Mouse (Mus musculus) cerebral cortex, adult 2 months (tissue): ENCODE data around the gene Top3a.

ENCODE experiments used
- WGBS: fragments of 180-500 bp; shearing (Covaris S2); methylation state at CpG from one replicate; pipeline ENCODE4 v1.1.7; 2018; 5-methylcytosine and 5-hydroxymethylcytosine counted together

Top3a gene

GRCm38 (mm10) chr11:60775578-60775977 lies 1.6 kb downstream of the Top3a start:
- 54% methylated on average over 6 of the region's 6 CpGs for WGBS

DNA sequence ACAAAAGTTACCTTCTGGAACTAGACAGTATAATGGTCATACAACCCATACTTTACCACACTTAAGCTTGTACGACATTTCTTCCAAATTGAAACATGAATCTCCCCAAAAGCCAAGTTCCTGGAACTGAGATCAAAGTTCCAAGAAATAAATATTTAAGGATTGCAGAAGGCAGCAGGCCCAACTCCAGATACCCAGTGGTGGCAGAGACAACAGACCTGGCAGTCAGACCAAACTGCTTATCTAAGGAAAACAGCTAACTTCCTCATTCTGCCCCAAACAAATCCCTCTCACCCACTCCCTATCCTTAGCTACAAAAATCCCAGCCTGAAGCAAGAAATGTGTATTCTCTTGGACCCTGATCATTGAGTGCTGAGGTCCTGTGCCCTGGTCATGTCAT lies 2.3 kb downstream of the Top3a start:
- WGBS = 61% methylated on average over 1 of the region's 1 CpGs

GRCm38 (mm10) chr11:60774158-60774689 lies 2.9 kb downstream of the Top3a start:
- 91% methylated on average over 3 of the region's 3 CpGs for WGBS

DNA sequence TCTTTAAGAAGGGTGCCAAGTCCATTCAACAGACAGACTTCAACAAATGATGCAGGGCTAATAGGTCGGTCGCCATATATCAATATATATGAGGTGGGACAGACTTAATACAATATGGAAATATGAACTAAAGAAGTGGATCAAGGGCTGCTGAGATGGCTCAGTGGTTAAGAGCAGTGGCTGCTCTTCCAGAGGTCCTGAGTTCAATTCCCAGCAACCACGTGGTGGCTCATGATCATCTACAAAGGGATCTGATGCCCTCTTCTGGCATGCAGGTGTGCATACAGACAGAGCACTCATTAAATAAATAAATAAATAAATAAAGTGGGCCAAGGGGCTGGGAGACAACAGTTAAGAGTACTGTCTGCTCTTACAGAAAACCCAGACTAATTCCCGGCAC lies 5.0 kb downstream of the Top3a start:
- 87% methylated on average over 4 of the region's 4 CpGs for WGBS

DNA sequence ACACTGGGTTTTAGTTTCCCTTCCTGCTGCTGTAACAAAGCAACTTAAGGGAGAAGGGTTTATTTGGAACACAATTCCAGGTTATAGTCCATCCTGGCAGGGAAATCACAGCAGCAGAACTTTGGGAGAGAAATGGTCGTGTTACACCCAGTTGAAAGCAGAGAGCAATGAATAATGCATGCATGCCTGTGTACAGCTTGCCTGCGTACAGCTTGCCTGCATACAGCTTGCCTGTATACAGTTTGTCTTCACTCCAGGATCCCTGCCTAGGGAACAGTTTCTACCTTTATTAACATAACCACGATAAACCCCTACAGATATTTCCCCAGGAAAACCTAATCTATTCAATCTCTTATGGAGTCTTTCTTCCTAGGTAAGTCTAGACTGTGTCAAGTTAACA lies 6.4 kb downstream of the Top3a start:
- WGBS = 83% methylated on average over 3 of the region's 3 CpGs

GRCm38 (mm10) chr11:60769322-60769721 lies 7.8 kb downstream of the Top3a start:
- WGBS = 82% methylated on average over 2 of the region's 2 CpGs

- 62% methylated on average over 4 of the region's 4 CpGs for WGBS
Observed at GRCm38 (mm10) chr11:60766969-60767368, 10.2 kb downstream of the Top3a start.

DNA sequence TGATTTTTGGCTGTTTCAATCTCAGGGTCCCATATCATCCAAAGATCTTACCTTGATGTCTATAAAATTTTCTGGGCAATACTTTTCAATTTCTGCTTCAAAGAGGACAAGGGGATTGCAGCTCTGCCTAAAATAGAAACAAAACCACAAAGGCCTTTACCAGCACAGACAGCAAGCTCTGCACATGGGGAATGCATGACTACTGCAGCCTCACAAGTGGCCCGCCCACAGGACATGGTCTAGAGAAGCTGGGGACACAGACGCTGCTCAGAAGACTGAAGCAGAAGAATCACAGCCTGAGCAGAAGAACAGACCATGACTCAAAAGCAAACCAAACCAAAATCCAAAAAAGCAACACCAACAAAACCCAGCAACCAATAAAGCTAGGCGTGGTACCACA lies 15.5 kb downstream of the Top3a start:
- 75% methylated on average over 3 of the region's 3 CpGs for WGBS

DNA sequence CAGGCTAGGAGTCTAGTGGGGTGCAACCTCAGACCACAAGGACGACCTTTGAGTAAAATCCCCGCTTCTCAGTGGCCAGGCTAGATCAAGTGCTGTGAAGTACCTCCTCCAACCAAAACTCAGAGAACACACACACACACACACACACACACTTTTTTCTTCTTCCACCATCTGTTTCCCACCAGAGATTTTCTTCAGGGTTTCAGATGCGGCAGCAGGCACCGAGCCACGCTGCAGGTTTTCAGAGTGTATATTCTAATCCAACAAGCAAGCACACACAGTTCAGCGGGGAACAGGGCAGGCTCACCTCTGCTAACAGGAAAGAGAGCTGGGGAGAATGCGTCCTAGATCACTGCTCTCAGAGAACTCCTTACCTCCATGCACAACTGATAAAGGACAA lies 21.6 kb downstream of the Top3a start:
- WGBS = 69% methylated on average over 7 of the region's 7 CpGs

- WGBS = 73% methylated on average over 3 of the region's 3 CpGs
Observed at GRCm38 (mm10) chr11:60740321-60740720, 36.8 kb downstream of the Top3a start.

GRCm38 (mm10) chr11:60736491-60736890 lies 40.7 kb downstream of the Top3a start:
- whole genome bisulfite sequencing = 93% methylated on average over 3 of the region's 3 CpGs

DNA sequence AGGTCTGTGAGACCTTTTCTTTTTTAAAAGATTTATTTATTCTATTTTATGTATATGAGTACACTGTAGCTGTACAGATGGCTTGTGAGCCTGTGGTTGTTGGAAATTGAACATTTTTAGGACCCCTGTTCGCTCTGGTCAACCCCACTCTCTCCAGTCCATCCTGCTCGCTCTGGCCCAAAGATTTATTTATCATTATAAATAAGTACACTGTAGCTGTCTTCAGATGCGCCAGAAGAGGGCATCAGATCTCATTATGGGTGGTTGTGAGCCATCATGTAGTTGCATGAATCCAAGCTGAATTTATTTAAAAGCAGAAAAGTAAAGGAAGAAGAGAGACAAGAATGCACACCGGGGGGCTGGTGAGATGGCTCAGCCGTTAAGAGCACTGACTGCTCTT lies 42.0 kb downstream of the Top3a start:
- WGBS = 74% methylated on average over 5 of the region's 5 CpGs

DNA sequence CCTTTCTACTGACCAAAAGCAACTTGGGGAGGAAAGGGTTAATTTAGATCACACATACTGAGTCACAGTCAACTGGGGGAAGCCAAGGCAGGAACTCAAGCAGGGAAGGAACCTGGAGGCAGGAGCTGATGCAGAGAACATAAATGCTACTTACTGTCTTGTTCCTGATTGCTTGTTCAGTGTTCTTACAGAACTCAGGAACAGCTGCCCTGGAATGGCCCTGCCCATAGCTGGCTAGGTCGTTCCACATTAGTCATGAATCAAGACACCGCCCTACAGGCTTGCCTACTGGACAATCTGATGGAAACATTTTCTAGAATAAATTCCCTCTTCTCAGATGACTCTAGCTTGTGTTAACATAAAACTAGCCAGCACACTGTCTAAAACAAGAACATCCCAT lies 43.0 kb downstream of the Top3a start:
- WGBS = 67% methylated on average over 2 of the region's 2 CpGs

- WGBS = 89% methylated on average over 14 of the region's 14 CpGs
Observed at GRCm38 (mm10) chr11:60731251-60731650, 45.9 kb downstream of the Top3a start.

- 86% methylated on average over 9 of the region's 9 CpGs for WGBS
Observed at GRCm38 (mm10) chr11:60730169-60730568, 47.0 kb downstream of the Top3a start.

GRCm38 (mm10) chr11:60729217-60729641 lies 47.9 kb downstream of the Top3a start:
- 64% methylated on average over 6 of the region's 6 CpGs for WGBS

- WGBS = under 1% methylated on average over 44 of the region's 44 CpGs
Observed at GRCm38 (mm10) chr11:60728260-60728761, 48.9 kb downstream of the Top3a start, which contains the start of gene Mief2. Mief2 (plus strand) TSS chr11:60728398.

DNA sequence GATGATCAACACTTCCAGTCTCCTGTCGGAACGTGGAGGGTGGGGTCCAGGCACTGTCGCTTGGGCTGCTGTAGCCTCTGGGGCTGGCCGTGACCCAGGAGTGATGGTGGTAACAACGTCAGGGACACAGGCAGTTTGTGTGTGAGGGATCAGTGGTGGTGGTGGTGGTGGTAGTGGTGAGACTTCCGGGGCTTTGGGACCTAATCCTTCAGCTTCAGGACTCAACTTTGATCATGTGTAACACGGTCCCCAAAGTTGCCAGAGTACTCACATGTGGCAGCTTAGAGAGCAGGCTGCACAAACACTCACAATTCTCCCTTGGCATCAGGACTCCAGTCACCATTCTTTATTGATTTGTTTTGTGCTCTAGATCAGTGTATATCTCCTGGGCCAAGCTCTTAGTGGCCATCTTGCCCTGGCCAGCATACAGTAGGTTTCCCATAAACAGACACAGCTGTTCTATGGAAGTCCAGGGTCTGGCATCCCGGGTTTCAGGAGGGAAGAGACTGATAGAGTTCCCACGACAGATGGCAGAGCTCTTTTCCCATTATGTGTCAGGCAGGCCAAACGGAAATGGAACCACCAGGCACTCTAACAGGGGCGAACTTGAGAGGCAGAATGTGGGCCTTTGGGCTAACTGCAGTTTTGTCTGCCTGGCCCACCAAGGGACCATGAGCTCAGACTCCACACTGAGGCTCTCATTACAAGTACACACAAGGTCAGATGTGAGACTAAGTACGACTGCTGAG lies 49.6 kb downstream of the Top3a start:
- WGBS = 3% methylated on average over 12 of the region's 12 CpGs

DNA sequence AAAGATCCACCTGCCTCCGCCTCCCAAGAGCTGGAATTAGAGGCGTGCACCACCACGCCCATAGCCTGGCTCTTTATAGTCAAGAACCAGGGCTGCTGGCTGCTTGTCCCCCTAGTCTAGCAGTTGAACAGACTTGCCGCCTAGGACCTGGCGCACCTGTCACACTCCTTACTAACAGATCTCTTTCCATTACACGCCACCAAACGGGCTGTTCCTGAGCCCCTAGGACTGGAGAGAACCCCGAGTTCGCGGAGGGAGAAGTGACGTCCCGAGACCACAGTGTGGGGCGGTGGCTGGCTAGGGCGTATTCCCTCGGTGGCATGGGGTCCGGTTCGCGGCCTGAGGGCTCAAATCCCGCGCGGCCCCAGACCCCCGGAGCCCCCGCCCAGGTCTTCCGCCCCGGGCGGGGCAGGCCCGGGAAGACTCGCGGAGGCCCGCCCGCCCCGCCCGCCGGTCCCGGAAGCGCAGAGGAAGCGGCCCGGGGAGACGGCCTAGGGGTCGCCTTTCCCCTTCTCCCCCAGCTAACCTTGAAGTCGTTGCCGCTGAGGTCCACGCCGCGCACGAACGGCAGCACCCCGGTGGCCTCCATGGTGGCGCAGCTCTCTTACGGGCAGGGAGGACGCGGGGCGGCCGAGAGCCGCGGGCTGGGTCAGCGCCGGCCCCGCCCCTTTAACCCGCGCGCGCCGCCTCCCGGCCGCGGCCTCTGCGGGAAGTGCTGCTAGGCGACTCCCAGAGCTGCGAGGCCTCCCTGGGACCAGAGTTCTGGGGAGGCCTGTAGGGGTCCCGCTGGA lies 50.4 kb downstream of the Top3a start, which contains the start of gene Flii:
Gene Flii, minus strand, starts transcription at position 663 of the 791 bp plus-strand sequence.
- WGBS = under 1% methylated on average over 71 of the region's 71 CpGs

- 77% methylated on average over 5 of the region's 5 CpGs for WGBS
Observed at GRCm38 (mm10) chr11:60719263-60719662, 57.9 kb downstream of the Top3a start.

DNA sequence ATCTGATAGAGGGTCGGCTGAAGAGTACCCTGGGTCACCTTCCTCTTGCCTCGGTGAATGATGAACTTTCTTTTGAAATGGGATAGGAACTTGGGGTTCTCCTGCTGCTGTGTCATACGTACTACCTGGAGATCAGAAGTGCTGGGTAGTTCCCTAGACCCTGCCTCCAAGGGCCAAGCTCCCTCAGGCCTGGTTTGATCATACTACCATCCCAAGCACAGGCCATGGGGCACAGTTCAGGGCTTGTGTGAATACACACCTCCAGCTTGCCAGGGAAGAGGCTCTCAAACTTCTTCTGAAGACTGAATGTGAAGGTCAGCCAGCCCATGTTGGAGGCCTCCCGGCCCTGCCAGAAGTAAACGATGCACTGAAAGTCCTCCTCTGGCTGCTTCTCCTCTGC lies 61.3 kb downstream of the Top3a start:
- WGBS = 88% methylated on average over 5 of the region's 5 CpGs

DNA sequence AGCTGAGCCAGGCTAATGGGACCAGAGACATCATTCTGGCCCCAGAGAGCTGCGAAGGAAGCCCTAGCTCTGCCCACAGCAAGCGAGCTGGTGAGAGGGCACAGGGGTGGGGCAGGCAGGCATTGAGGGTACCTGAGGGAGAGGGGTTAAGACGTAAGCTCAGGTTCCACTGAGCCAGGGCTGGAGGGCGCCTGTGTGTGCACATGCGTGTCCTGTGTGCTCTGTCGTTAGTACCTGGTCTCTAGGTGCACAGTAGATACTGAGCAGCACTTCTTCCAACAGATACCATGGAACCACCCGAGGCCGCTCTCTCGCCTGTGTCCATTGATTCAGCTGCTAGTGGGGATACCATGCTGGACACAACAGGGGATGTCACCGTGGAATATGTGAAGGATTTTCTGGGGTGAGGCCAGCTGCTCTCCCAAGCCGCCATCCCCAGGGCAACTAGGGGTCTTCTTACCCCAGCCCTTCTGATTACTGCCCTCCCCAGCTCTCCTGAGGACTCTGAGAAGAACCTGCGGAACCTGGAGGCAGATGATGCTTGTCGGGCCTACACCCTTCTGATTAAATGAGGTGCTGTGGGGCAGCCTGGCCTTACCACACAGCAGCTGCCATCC lies 64.4 kb downstream of the Top3a start:
- WGBS = 87% methylated on average over 13 of the region's 13 CpGs
